Mouse (Mus musculus) intestine, embryonic 15.5 days (tissue): Measurements from ENCODE around the gene Dusp10. TPM values are rescaled to one million over a fixed set of nuclear protein-coding genes. Genes with fewer than 3 reads are reported as not detected.

Experiments used
- ATAC-seq: fragments of 200-750 bp; cut with Nextera tagmentation; 2 replicates; pipeline ENCODE4 v1.8.0; 2017; ENCODE audit warnings: moderate TSS enrichment, moderate library complexity
- H3K27ac ChIP-seq: fragments of 300-500 bp; sonication (generic); 2 replicates; pipeline ENCODE4 v1.5.1; 2015; ENCODE audit warnings: mild to moderate bottlenecking, inconsistent platforms
- H3K27me3 ChIP-seq: fragments of 300-500 bp; sonication (generic); replicated peaks from 2 replicates; pipeline ENCODE4 v1.6.1; 2015; ENCODE audit warnings: inconsistent platforms
- H3K36me3 ChIP-seq: fragments of 300-500 bp; sonication (generic); 2 replicates; pipeline ENCODE4 v1.6.1; 2015; ENCODE audit warnings: inconsistent platforms
- H3K4me1 ChIP-seq: fragments of 300-500 bp; sonication (generic); replicated peaks from 2 replicates; pipeline ENCODE4 v1.6.1; 2015; ENCODE audit warnings: inconsistent platforms
- H3K4me2 ChIP-seq: fragments of 300-500 bp; sonication (generic); replicated peaks from 2 replicates; pipeline ENCODE4 v1.6.1; 2015; ENCODE audit warnings: mild to moderate bottlenecking, inconsistent platforms
- H3K4me3 ChIP-seq: fragments of 300-500 bp; sonication (generic); replicated peaks from 2 replicates; pipeline ENCODE4 v1.5.1; 2015; ENCODE audit warnings: inconsistent platforms
- H3K9ac ChIP-seq: fragments of 300-500 bp; sonication (generic); 2 replicates; pipeline ENCODE4 v1.6.1; 2015; ENCODE audit warnings: inconsistent platforms
- H3K9me3 ChIP-seq: fragments of 300-500 bp; sonication (generic); 2 replicates; pipeline ENCODE4 v1.6.1; 2016; ENCODE audit warnings: inconsistent platforms
- WGBS: fragments of 180-500 bp; shearing (Covaris S2); methylation state at CpG from one replicate; pipeline ENCODE4 v1.1.7; 2015; 5-methylcytosine and 5-hydroxymethylcytosine counted together
- polyA plus RNA-seq: library from polyadenylated mRNA; unstranded; fragments of >200 nt; fragmentation: Nextera tagmentation; extraction: Ambion mirVana; gene quantifications from 2 replicates; pipeline ENCODE4 v1.2.1, GENCODE M21; 2015

The Dusp10 gene
- polyA plus RNA-seq, 1 experiment from 2014 or later = 11.9 TPM

GRCm38 (mm10) chr1:184083166-184083565, 70.1 kb downstream of the Dusp10 start:
- Histone ChIP-seq H3K27ac (no peak overlapping the region), H3K4me2 (no peak overlapping the region), H3K27me3 (no peaks in the 10 kb centered on the region), H3K9me3 (no peaks in the 10 kb centered on the region), H3K36me3 (no peaks in the 10 kb centered on the region), H3K4me3 (no peak overlapping the region), H3K4me1 (no peaks in the 10 kb centered on the region), H3K9ac (no peak overlapping the region)
- ATAC-seq = no peak
- 75% methylated on average over 7 of the region's 7 CpGs for WGBS

GRCm38 (mm10) chr1:184084961-184085360, 71.9 kb downstream of the Dusp10 start:
- H3K27ac ChIP-seq = no peak overlapping the region
- WGBS = 88% methylated on average over 3 of the region's 3 CpGs
- no peak for ATAC-seq

GRCm38 (mm10) chr1:184090515-184090914, 77.4 kb downstream of the Dusp10 start:
- Histone ChIP-seq H3K9me3 (no peaks in the 10 kb centered on the region), H3K4me2 (no peak overlapping the region), H3K9ac (no peak overlapping the region), H3K36me3 (no peaks in the 10 kb centered on the region), H3K27me3 (no peaks in the 10 kb centered on the region), H3K27ac (no peak overlapping the region), H3K4me3 (no peak overlapping the region), H3K4me1 (no peaks in the 10 kb centered on the region)
- WGBS = 60% methylated on average over 6 of the region's 6 CpGs
- ATAC-seq = no peak

More at GRCm38 (mm10) chr1:184084961-184085360, 71.9 kb downstream of the Dusp10 start:
- Histone ChIP-seq H3K4me2 (no peak overlapping the region), H3K4me1 (no peaks in the 10 kb centered on the region), H3K27me3 (no peaks in the 10 kb centered on the region), H3K9me3 (no peaks in the 10 kb centered on the region), H3K36me3 (no peaks in the 10 kb centered on the region), H3K4me3 (no peak overlapping the region), H3K9ac (no peak overlapping the region)

- Histone ChIP-seq H3K9me3 (no peaks in the 10 kb centered on the region), H3K4me2 (no peak overlapping the region), H3K27me3 (no peaks in the 10 kb centered on the region), H3K27ac (no peak overlapping the region), H3K4me1 (no peaks in the 10 kb centered on the region), H3K9ac (no peak overlapping the region), H3K36me3 (no peaks in the 10 kb centered on the region), H3K4me3 (no peak overlapping the region)
- 50% methylated on average over 3 of the region's 3 CpGs for WGBS
- ATAC-seq = no peak
Observed at GRCm38 (mm10) chr1:184094914-184095313, 81.8 kb downstream of the Dusp10 start.

GRCm38 (mm10) chr1:184100414-184100813, 87.3 kb downstream of the Dusp10 start:
- 57% methylated on average over 5 of the region's 5 CpGs for WGBS
- Histone ChIP-seq H3K4me3 (no peak overlapping the region), H3K4me2 (no peak overlapping the region), H3K36me3 (no peaks in the 10 kb centered on the region), H3K27me3 (no peaks in the 10 kb centered on the region), H3K4me1 (no peaks in the 10 kb centered on the region), H3K27ac (no peak overlapping the region), H3K9ac (no peak overlapping the region), H3K9me3 (no peaks in the 10 kb centered on the region)
- no peak for ATAC-seq

- no peaks in the 10 kb centered on the region for H3K4me1 ChIP-seq
- no peak for ATAC-seq
- H3K9me3 ChIP-seq = no peaks in the 10 kb centered on the region
- H3K27me3 ChIP-seq = no peaks in the 10 kb centered on the region
- 84% methylated on average over 9 of the region's 9 CpGs for WGBS
- no peak overlapping the region for H3K9ac ChIP-seq
- no peak overlapping the region for H3K4me3 ChIP-seq
- no peak overlapping the region for H3K27ac ChIP-seq
- no peaks in the 10 kb centered on the region for H3K36me3 ChIP-seq
- no peak overlapping the region for H3K4me2 ChIP-seq
Observed at GRCm38 (mm10) chr1:184100927-184101749, 88.0 kb downstream of the Dusp10 start.

- Histone ChIP-seq H3K27me3 (no peaks in the 10 kb centered on the region), H3K9me3 (no peaks in the 10 kb centered on the region), H3K27ac (no peak overlapping the region), H3K4me3 (no peak overlapping the region), H3K4me2 (no peak overlapping the region), H3K9ac (no peak overlapping the region), H3K4me1 (no peaks in the 10 kb centered on the region), H3K36me3 (no peaks in the 10 kb centered on the region)
- 83% methylated on average over 4 of the region's 4 CpGs for WGBS
- ATAC-seq = no peak
Observed at GRCm38 (mm10) chr1:184101750-184102046, 88.6 kb downstream of the Dusp10 start.

GRCm38 (mm10) chr1:184106832-184107231, 93.7 kb downstream of the Dusp10 start:
- Histone ChIP-seq H3K4me3 (no peak overlapping the region), H3K4me1 (no peaks in the 10 kb centered on the region), H3K4me2 (no peak overlapping the region), H3K27ac (no peak overlapping the region), H3K9ac (no peak overlapping the region), H3K27me3 (no peaks in the 10 kb centered on the region), H3K36me3 (no peaks in the 10 kb centered on the region), H3K9me3 (no peaks in the 10 kb centered on the region)
- ATAC-seq = no peak
- 61% methylated on average over 2 of the region's 2 CpGs for WGBS

GRCm38 (mm10) chr1:184107448-184107847, 94.3 kb downstream of the Dusp10 start:
- H3K4me3 ChIP-seq = no peak overlapping the region
- H3K4me1 ChIP-seq = no peaks in the 10 kb centered on the region
- H3K27me3 ChIP-seq = no peaks in the 10 kb centered on the region
- H3K27ac ChIP-seq = no peak overlapping the region
- 73% methylated on average over 4 of the region's 4 CpGs for WGBS
- H3K9me3 ChIP-seq = no peaks in the 10 kb centered on the region
- no peak overlapping the region for H3K9ac ChIP-seq
- H3K36me3 ChIP-seq = no peaks in the 10 kb centered on the region
- no peak overlapping the region for H3K4me2 ChIP-seq
- ATAC-seq = no peak

GRCm38 (mm10) chr1:184108254-184108653, 95.2 kb downstream of the Dusp10 start:
- H3K4me2 ChIP-seq = no peak overlapping the region
- no peaks in the 10 kb centered on the region for H3K4me1 ChIP-seq
- no peak overlapping the region for H3K27ac ChIP-seq
- H3K4me3 ChIP-seq = no peak overlapping the region
- H3K36me3 ChIP-seq = no peaks in the 10 kb centered on the region
- H3K9ac ChIP-seq = no peak overlapping the region
- H3K9me3 ChIP-seq = no peaks in the 10 kb centered on the region
- ATAC-seq = no peak
- 43% methylated on average over 1 of the region's 1 CpGs for WGBS
- no peaks in the 10 kb centered on the region for H3K27me3 ChIP-seq

GRCm38 (mm10) chr1:184117586-184117985, 104.5 kb downstream of the Dusp10 start:
- Histone ChIP-seq H3K9ac (no peak overlapping the region), H3K4me2 (no peak overlapping the region), H3K27me3 (no peaks in the 10 kb centered on the region), H3K36me3 (no peaks in the 10 kb centered on the region), H3K4me1 (no peaks in the 10 kb centered on the region), H3K4me3 (no peak overlapping the region), H3K27ac (no peak overlapping the region), H3K9me3 (no peaks in the 10 kb centered on the region)
- 62% methylated on average over 7 of the region's 7 CpGs for WGBS
- no peak for ATAC-seq

GRCm38 (mm10) chr1:184117991-184118390, 104.9 kb downstream of the Dusp10 start:
- no peaks in the 10 kb centered on the region for H3K4me1 ChIP-seq
- no peaks in the 10 kb centered on the region for H3K27me3 ChIP-seq
- no peak overlapping the region for H3K4me2 ChIP-seq
- no peaks in the 10 kb centered on the region for H3K36me3 ChIP-seq
- no peaks in the 10 kb centered on the region for H3K9me3 ChIP-seq
- H3K4me3 ChIP-seq = no peak overlapping the region
- H3K9ac ChIP-seq = no peak overlapping the region
- WGBS = 63% methylated on average over 2 of the region's 2 CpGs
- no peak overlapping the region for H3K27ac ChIP-seq
- ATAC-seq = no peak

- no peaks in the 10 kb centered on the region for H3K27me3 ChIP-seq
- no peak overlapping the region for H3K4me2 ChIP-seq
- H3K9me3 ChIP-seq = no peaks in the 10 kb centered on the region
- H3K4me3 ChIP-seq = no peak overlapping the region
- no peak for ATAC-seq
- H3K4me1 ChIP-seq = no peaks in the 10 kb centered on the region
- no peak overlapping the region for H3K27ac ChIP-seq
- H3K9ac ChIP-seq = no peak overlapping the region
- H3K36me3 ChIP-seq = no peaks in the 10 kb centered on the region
- WGBS = 92% methylated on average over 1 of the region's 1 CpGs
Observed at GRCm38 (mm10) chr1:184118586-184118985, 105.5 kb downstream of the Dusp10 start.
